Mouse (Mus musculus) embryonic facial prominence, embryonic 15.5 days (tissue): ENCODE data around the gene 9130230L23Rik. TPM values are rescaled to one million over a fixed set of nuclear protein-coding genes. Genes with fewer than 3 reads are reported as not detected.

Experiments
- ATAC-seq: fragments of 200-750 bp; cut with Nextera tagmentation; 2 replicates; pipeline ENCODE4 v1.8.0; 2017; ENCODE audit warnings: low read depth, moderate TSS enrichment; ENCODE audit not compliant: insufficient number of reproducible peaks, low FRiP score, low TSS enrichment
- H3K27ac ChIP-seq: fragments of 300-500 bp; sonication (generic); replicated peaks from 2 replicates; pipeline ENCODE4 v1.5.1; 2015; ENCODE audit warnings: mild to moderate bottlenecking, inconsistent platforms
- H3K27me3 ChIP-seq: fragments of 300-500 bp; sonication (generic); 2 replicates; pipeline ENCODE4 v1.6.1; 2015; ENCODE audit warnings: inconsistent platforms
- H3K36me3 ChIP-seq: fragments of 300-500 bp; sonication (generic); 2 replicates; pipeline ENCODE4 v1.6.1; 2015; ENCODE audit warnings: mild to moderate bottlenecking, inconsistent platforms
- H3K4me1 ChIP-seq: fragments of 300-500 bp; sonication (generic); 2 replicates; pipeline ENCODE4 v1.6.1; 2015; ENCODE audit warnings: inconsistent platforms
- H3K4me2 ChIP-seq: fragments of 300-500 bp; sonication (generic); replicated peaks from 2 replicates; pipeline ENCODE4 v1.6.1; 2015; ENCODE audit warnings: mild to moderate bottlenecking, inconsistent platforms
- H3K4me3 ChIP-seq: fragments of 300-500 bp; sonication (generic); replicated peaks from 2 replicates; pipeline ENCODE4 v1.5.1; 2015; ENCODE audit warnings: mild to moderate bottlenecking, inconsistent platforms
- H3K9ac ChIP-seq: fragments of 300-500 bp; sonication (generic); 2 replicates; pipeline ENCODE4 v1.6.1; 2015; ENCODE audit warnings: inconsistent platforms
- H3K9me3 ChIP-seq: fragments of 300-500 bp; sonication (generic); replicated peaks from 2 replicates; pipeline ENCODE4 v1.6.1; 2016; ENCODE audit warnings: inconsistent platforms
- WGBS: fragments of 180-500 bp; shearing (Covaris S2); methylation state at CpG from one replicate; pipeline ENCODE4 v1.1.7; 2015; 5-methylcytosine and 5-hydroxymethylcytosine counted together
- polyA plus RNA-seq: library from polyadenylated mRNA; unstranded; fragments of >200 nt; fragmentation: Nextera tagmentation; extraction: Ambion mirVana; gene quantifications from 2 replicates; pipeline ENCODE4 v1.2.1, GENCODE M21; 2015

The 9130230L23Rik gene
- polyA plus RNA-seq: 0.87 and 1.9 TPM in 2 replicates

DNA sequence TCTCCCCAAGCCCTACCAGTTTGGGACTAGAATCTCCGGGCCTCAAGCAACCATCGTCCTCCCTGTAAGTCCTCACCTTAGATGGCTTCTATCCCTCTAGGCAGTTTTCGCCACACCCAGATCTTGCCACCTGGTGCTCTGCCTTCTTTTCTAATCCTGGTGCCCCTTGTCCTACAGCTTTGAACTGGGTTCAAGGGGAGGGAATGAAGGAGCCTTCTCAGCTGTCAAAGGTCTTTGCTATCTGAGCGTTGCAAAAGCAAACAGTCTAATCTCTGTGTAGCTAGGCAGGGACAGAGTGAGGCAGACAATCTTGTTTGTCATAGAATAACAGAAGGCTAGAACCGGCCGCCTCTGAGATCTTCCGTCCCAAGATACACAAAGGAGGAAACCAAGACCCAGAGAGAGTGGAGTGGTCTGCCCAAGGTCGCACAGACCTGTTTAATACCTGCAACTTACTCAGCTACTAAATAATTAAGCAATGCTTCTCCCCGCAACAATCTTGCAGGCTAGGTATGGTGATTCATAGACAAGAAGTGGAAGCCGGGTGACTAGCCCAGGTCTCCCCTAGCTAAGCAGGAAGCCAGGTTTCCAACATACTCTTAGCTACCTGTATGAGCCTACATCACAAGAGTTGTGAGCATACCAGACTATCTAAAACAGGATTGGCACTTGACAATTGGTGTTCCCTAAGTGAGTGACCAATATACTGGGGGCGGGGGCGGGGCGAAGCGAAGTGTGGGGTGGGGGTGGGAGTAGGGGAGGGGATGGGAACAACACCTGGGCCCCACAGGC, at the start of gene 9130230L23Rik:
Gene 9130230L23Rik, minus strand, starts transcription at position 152 of the 792 bp plus-strand sequence.
- 63% methylated on average over 14 of the region's 14 CpGs for WGBS
- no peak for ATAC-seq
- Histone ChIP-seq H3K36me3 (no peaks in the 10 kb centered on the region), H3K9me3 (no peaks in the 10 kb centered on the region), H3K4me2 (no peak within 1 kb of the TSS), H3K4me1 (0 out of 2 replicates have a peak, but pooled peaks cover 4% of the 10 kb centered on the region), H3K27ac (no peak within 1 kb of the TSS), H3K9ac (no peak within 1 kb of the TSS), H3K27me3 (no peaks in the 10 kb centered on the region), H3K4me3 (no peak within 1 kb of the TSS)

DNA sequence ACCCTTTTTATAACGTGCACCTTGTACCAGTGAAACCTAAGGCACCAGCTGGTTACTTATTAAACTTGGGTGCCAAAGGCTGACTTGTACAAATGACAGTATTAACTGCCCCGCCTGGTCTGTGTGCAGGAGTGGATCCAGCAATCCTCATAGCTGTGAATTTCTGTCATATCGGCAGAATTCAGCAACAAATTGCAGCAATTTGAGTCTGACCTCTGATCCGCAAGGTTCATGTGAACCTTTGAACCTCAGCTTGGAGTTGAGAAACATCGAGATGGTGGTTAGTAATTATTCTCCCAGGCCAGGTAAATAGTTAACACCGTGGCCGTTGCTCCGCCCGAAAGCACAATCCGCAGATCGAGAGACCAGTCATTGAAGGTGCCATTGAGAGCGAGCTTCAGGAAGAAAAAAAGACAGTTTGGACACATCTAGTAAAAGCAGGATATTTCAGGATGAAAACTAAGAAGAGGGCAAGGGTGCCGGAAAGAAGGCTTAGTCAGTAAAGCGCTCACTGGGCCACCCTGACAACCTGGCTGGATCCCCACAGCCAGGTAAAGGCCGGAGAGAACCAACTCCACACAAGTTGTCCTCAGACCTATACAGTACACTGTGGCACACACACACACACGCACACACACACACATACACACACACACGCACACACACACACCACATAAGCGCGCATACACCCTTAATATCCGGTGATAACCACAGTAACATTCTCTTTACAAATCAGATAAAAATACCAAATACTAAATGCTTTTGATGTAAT, 48.9 kb upstream of the 9130230L23Rik start:
- no peak for ATAC-seq
- Histone ChIP-seq H3K9ac (no peak overlapping the region), H3K4me3 (no peak overlapping the region), H3K27ac (no peak overlapping the region), H3K27me3 (no peaks in the 10 kb centered on the region), H3K4me1 (no peaks in the 10 kb centered on the region), H3K4me2 (no peak overlapping the region), H3K36me3 (no peaks in the 10 kb centered on the region), H3K9me3 (no peaks in the 10 kb centered on the region)
- WGBS: 85% methylated on average over 20 of the region's 20 CpGs

- Histone ChIP-seq H3K27me3 (no peaks in the 10 kb centered on the region), H3K9ac (no peak overlapping the region), H3K27ac (no peak overlapping the region), H3K4me2 (no peak overlapping the region), H3K4me1 (no peaks in the 10 kb centered on the region), H3K36me3 (no peaks in the 10 kb centered on the region), H3K4me3 (no peak overlapping the region), H3K9me3 (no peaks in the 10 kb centered on the region)
- no peak for ATAC-seq
- WGBS: 84% methylated on average over 5 of the region's 5 CpGs
Observed at GRCm38 (mm10) chr5:66050841-66051240, 46.8 kb upstream of the 9130230L23Rik start.

DNA sequence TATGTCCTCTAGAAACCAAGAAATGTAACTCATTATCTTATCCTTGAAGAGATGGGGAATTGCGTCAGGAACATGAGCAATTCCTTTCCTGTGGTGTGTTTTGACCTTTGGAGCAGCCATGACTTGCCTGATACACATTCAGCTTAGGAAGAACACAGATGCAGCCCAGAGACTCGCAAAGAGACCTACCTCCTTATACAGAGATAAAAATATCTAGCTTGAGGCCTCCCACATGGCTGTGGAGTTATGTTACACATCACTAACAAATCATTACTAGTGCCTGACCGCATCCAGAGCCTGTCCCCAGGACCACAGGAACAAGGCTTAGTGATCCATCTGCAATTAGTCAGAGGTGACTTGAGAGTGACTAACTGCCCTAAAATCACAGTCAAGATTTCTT, 42.3 kb upstream of the 9130230L23Rik start:
- H3K9ac ChIP-seq: no peak overlapping the region
- 73% methylated on average over 3 of the region's 3 CpGs for WGBS
- no peaks in the 10 kb centered on the region for H3K27me3 ChIP-seq

GRCm38 (mm10) chr5:66043897-66044296, 39.8 kb upstream of the 9130230L23Rik start:
- H3K27me3 ChIP-seq: no peaks in the 10 kb centered on the region
- no peaks in the 10 kb centered on the region for H3K4me1 ChIP-seq
- no peak overlapping the region for H3K9ac ChIP-seq
- no peaks in the 10 kb centered on the region for H3K9me3 ChIP-seq
- no peak overlapping the region for H3K27ac ChIP-seq
- H3K36me3 ChIP-seq: no peaks in the 10 kb centered on the region
- no peak for ATAC-seq
- H3K4me3 ChIP-seq: no peak overlapping the region
- 63% methylated on average over 3 of the region's 3 CpGs for WGBS
- no peak overlapping the region for H3K4me2 ChIP-seq

More for the DNA sequence above, 42.3 kb upstream of the 9130230L23Rik start:
- Histone ChIP-seq H3K9me3 (no peaks in the 10 kb centered on the region), H3K4me1 (no peaks in the 10 kb centered on the region), H3K27ac (no peak overlapping the region), H3K4me3 (no peak overlapping the region), H3K36me3 (no peaks in the 10 kb centered on the region), H3K4me2 (no peak overlapping the region)
- ATAC-seq: no peak

DNA sequence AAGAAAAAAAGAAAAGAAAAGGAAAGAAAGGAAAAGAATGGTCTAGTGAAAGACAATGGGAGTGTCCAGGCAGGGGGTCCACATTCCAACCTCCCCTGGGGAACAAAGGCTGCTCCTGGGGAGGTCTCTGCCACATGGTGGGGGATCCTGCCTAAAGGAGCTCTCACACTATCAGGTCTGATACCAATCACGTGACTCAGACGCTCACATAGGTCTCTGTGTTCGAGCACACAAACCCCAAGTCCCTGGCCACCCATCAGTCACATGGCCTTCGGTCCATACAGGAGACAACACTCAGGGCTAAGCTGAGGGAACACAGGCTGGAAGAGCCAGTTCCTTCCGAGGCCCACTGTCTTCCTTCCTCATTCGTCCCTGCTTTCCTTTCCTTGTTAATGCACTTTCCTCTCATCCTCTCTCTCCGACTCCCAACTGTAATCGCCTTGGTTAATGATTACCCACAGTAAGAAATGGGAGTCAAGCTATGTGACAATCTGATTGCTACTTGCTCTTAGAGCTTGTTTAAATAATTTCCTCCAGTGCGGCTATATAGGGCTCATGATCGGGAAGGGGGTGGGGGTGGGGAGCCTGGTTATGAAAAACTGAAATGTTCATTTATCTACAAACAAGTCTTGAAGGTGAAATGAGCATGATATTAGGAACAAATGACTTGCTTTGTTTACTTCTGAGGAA, 38.7 kb upstream of the 9130230L23Rik start:
- ATAC-seq: no peak
- Histone ChIP-seq H3K36me3 (no peaks in the 10 kb centered on the region), H3K4me1 (no peaks in the 10 kb centered on the region), H3K27ac (no peak overlapping the region), H3K9me3 (no peaks in the 10 kb centered on the region), H3K27me3 (no peaks in the 10 kb centered on the region), H3K4me2 (no peak overlapping the region), H3K4me3 (no peak overlapping the region), H3K9ac (no peak overlapping the region)
- WGBS: 65% methylated on average over 10 of the region's 10 CpGs

DNA sequence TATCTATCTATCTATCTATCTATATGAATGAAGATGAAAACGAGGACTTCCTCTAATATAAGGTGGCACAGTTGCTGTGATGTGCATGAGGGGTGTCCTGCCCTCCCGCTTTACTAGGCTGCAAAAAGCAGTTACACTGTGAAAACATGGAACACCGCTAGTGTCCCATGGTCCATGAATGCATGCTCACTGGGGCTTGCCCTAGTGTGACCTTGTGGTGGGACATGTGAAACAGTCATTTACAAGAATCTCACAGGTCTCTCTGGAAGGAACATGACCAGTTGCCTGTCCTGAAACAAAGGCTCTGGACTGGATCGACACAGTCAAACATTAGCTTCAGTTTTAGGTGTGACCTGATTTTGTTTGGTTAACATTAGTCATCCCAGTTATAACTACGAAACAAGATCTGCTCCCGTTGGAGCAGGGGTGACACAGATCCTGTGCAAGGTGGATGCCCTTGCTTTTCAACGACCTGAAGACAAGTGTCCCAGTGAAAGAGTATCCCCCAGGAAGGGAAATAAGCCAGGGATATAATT, 36.7 kb upstream of the 9130230L23Rik start:
- Histone ChIP-seq H3K9me3 (no peaks in the 10 kb centered on the region), H3K36me3 (no peaks in the 10 kb centered on the region), H3K4me2 (no peak overlapping the region), H3K4me3 (no peak overlapping the region), H3K27ac (no peak overlapping the region), H3K9ac (no peak overlapping the region), H3K4me1 (no peaks in the 10 kb centered on the region), H3K27me3 (no peaks in the 10 kb centered on the region)
- WGBS: 77% methylated on average over 7 of the region's 7 CpGs
- no peak for ATAC-seq

DNA sequence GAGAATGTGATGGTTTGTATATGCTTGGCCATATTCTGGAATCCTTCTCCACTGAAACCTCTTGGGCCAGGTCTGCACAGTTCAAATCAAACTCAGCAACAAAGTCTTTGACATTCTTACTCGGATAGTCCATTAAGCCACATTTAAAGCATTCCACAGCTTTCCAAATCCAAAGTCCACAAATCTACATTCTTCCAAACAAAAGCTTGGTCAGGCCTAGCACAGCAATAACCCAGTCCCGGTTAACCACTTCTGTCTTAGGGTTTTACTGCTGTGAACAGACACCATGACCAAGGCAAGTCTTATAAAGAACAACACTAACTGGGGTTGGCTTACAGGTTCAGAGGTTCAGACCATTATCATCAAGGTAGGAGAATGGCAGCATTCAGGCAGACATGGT, 35.7 kb upstream of the 9130230L23Rik start:
- Histone ChIP-seq H3K36me3 (no peaks in the 10 kb centered on the region), H3K4me1 (0 out of 2 replicates have a peak, but pooled peaks cover under 1% of the 10 kb centered on the region), H3K27me3 (no peaks in the 10 kb centered on the region), H3K27ac (no peak overlapping the region), H3K4me2 (no peak overlapping the region), H3K4me3 (no peak overlapping the region), H3K9me3 (no peaks in the 10 kb centered on the region), H3K9ac (no peak overlapping the region)
- WGBS: 88% methylated on average over 2 of the region's 2 CpGs
- no peak for ATAC-seq

DNA sequence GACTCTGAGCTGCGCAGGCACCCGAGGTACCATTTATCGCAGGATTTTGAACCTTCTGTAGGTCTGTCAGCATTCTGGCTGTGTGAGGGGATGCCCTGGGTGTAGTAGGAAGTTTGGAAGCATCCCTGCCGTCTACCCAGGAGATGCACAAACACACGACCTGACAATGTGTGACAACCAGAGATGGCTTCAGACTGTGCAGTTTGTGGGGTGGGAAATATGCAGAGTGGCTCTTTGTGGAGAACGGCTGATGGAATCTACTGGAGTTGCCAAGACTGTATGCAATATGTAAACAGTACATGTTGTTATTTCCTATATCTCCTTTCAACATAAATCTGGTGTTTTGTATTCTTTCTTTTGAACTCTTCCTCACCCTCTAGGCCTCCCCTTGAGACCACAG, 33.0 kb upstream of the 9130230L23Rik start:
- Histone ChIP-seq H3K4me2 (no peak overlapping the region), H3K27me3 (no peaks in the 10 kb centered on the region), H3K4me3 (no peak overlapping the region), H3K36me3 (no peaks in the 10 kb centered on the region), H3K9me3 (no peaks in the 10 kb centered on the region), H3K4me1 (peaks cover 4% of the 10 kb centered on the region; the same call in 1 of the 2 replicates), H3K27ac (no peak overlapping the region), H3K9ac (no peak overlapping the region)
- WGBS: 61% methylated on average over 6 of the region's 6 CpGs
- no peak for ATAC-seq

DNA sequence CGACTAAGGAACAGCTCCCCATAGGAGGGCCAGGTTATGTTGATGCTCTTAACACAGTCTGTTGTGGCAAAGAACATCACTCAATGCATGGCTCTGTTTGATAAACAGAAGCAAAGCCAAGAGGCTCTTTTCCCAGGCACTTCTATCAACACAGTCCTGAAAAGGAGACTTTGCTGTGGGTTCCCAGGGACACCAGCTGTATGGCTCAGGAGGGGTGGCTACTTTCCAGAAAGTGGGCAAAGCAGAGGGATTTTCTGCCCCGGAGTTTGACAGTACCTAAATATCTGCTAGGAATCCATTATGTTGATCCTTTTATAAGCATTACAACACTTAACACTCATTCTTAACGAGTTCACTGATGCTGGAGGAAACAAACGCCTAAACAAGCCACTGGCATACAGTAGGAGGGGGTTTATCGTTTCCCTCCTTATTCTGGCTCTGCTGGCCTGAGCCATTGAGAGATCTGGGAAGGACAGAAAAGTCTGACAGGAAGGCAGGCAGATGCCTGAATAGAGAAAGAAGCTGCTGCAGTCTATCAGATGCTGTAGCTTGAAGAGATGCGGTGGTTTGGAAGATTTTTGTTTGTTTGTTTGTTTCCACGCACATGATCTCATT, 32.5 kb upstream of the 9130230L23Rik start:
- peaks cover 4% of the 10 kb centered on the region; the same call in 1 of the 2 replicates for H3K4me1 ChIP-seq
- no peak overlapping the region for H3K27ac ChIP-seq
- 36% methylated on average over 7 of the region's 7 CpGs for WGBS
- no peak for ATAC-seq
- no peaks in the 10 kb centered on the region for H3K9me3 ChIP-seq
- no peaks in the 10 kb centered on the region for H3K27me3 ChIP-seq
- no peak overlapping the region for H3K9ac ChIP-seq
- no peaks in the 10 kb centered on the region for H3K36me3 ChIP-seq
- H3K4me3 ChIP-seq: no peak overlapping the region
- no peak overlapping the region for H3K4me2 ChIP-seq
